Mouse (Mus musculus): ENCODE measurements around the gene Pik3cg. TPM values are rescaled to one million over a fixed set of nuclear protein-coding genes. Genes with fewer than 3 reads are reported as not detected.

Gene Pik3cg
- polyA plus RNA-seq, 1 experiment from 2014 or later, result 3.9 TPM

GRCm38 (mm10) chr12:32236450-32236849 is 28.0 kb upstream of the Pik3cg start:
- H3K9ac ChIP-seq (replicated peaks; ENCODE audit: low read depth, low read length), result no peak overlapping the region
- WGBS, result 72% methylated on average over 3 of the region's 3 CpGs

GRCm38 (mm10) chr12:32233871-32234270 is 25.4 kb upstream of the Pik3cg start:
- Histone ChIP-seq H3K9ac (replicated peaks; ENCODE audit: low read depth, low read length) (no peak overlapping the region), H3K4me2 (replicated peaks; ENCODE audit: low read depth, low read length) (no peak overlapping the region), H3K4me3 (ENCODE audit: low read depth, low read length) (no peak overlapping the region), H3K27me3 (ENCODE audit: control insufficient read depth, insufficient read depth, low read length) (no peaks in the 10 kb centered on the region), H3K36me3 (ENCODE audit: control insufficient read depth, insufficient read depth, low read length) (no peaks in the 10 kb centered on the region), H3K4me1 (ENCODE audit: control insufficient read depth, insufficient read depth, low read length) (no peaks in the 10 kb centered on the region), H3K9me3 (ENCODE audit: control insufficient read depth, low read depth, low read length) (no peaks in the 10 kb centered on the region), H3K27ac (ENCODE audit: low read length) (no peak overlapping the region)
- ATAC-seq (ENCODE audit: insufficient number of reproducible peaks, insufficient read depth, low FRiP score, low read depth), result no peak
- 52% methylated on average over 4 of the region's 4 CpGs for WGBS

More at GRCm38 (mm10) chr12:32236450-32236849, 28.0 kb upstream of the Pik3cg start:
- H3K36me3 ChIP-seq (ENCODE audit: control insufficient read depth, insufficient read depth, low read length), result no peaks in the 10 kb centered on the region
- no peak overlapping the region for H3K4me3 ChIP-seq (ENCODE audit: low read depth, low read length)
- no peaks in the 10 kb centered on the region for H3K27me3 ChIP-seq (ENCODE audit: control insufficient read depth, insufficient read depth, low read length)
- no peaks in the 10 kb centered on the region for H3K4me1 ChIP-seq (ENCODE audit: control insufficient read depth, insufficient read depth, low read length)
- no peaks in the 10 kb centered on the region for H3K9me3 ChIP-seq (ENCODE audit: control insufficient read depth, low read depth, low read length)
- no peak overlapping the region for H3K27ac ChIP-seq (ENCODE audit: low read length)
- no peak overlapping the region for H3K4me2 ChIP-seq (replicated peaks; ENCODE audit: low read depth, low read length)
- ATAC-seq (ENCODE audit: insufficient number of reproducible peaks, insufficient read depth, low FRiP score, low read depth), result no peak

- no peak overlapping the region for H3K9ac ChIP-seq (replicated peaks; ENCODE audit: low read depth, low read length)
- H3K4me3 ChIP-seq (ENCODE audit: low read depth, low read length), result no peak overlapping the region
- no peak overlapping the region for H3K27ac ChIP-seq (ENCODE audit: low read length)
- no peaks in the 10 kb centered on the region for H3K36me3 ChIP-seq (ENCODE audit: control insufficient read depth, insufficient read depth, low read length)
- H3K9me3 ChIP-seq (ENCODE audit: control insufficient read depth, low read depth, low read length), result no peaks in the 10 kb centered on the region
- no peak for ATAC-seq (ENCODE audit: insufficient number of reproducible peaks, insufficient read depth, low FRiP score, low read depth)
- no peaks in the 10 kb centered on the region for H3K4me1 ChIP-seq (ENCODE audit: control insufficient read depth, insufficient read depth, low read length)
- H3K4me2 ChIP-seq (replicated peaks; ENCODE audit: low read depth, low read length), result no peak overlapping the region
- H3K27me3 ChIP-seq (ENCODE audit: control insufficient read depth, insufficient read depth, low read length), result no peaks in the 10 kb centered on the region
- WGBS, result 90% methylated on average over 1 of the region's 1 CpGs
Measured at GRCm38 (mm10) chr12:32231398-32231797, 22.9 kb upstream of the Pik3cg start.

- ATAC-seq (ENCODE audit: insufficient number of reproducible peaks, insufficient read depth, low FRiP score, low read depth), result no peak
- H3K36me3 ChIP-seq (ENCODE audit: control insufficient read depth, insufficient read depth, low read length), result no peaks in the 10 kb centered on the region
- H3K4me1 ChIP-seq (ENCODE audit: control insufficient read depth, insufficient read depth, low read length), result no peaks in the 10 kb centered on the region
- H3K9ac ChIP-seq (replicated peaks; ENCODE audit: low read depth, low read length), result no peak overlapping the region
- H3K4me2 ChIP-seq (replicated peaks; ENCODE audit: low read depth, low read length), result no peak overlapping the region
- no peaks in the 10 kb centered on the region for H3K9me3 ChIP-seq (ENCODE audit: control insufficient read depth, low read depth, low read length)
- no peak overlapping the region for H3K4me3 ChIP-seq (ENCODE audit: low read depth, low read length)
- no peak overlapping the region for H3K27ac ChIP-seq (ENCODE audit: low read length)
- WGBS, result 90% methylated on average over 1 of the region's 1 CpGs
- no peaks in the 10 kb centered on the region for H3K27me3 ChIP-seq (ENCODE audit: control insufficient read depth, insufficient read depth, low read length)
Measured at GRCm38 (mm10) chr12:32223629-32224028, 15.2 kb upstream of the Pik3cg start.

GRCm38 (mm10) chr12:32222758-32223385 is 14.4 kb upstream of the Pik3cg start:
- Histone ChIP-seq H3K4me3 (ENCODE audit: low read depth, low read length) (no peak overlapping the region), H3K4me2 (replicated peaks; ENCODE audit: low read depth, low read length) (no peak overlapping the region), H3K4me1 (ENCODE audit: control insufficient read depth, insufficient read depth, low read length) (no peaks in the 10 kb centered on the region), H3K36me3 (ENCODE audit: control insufficient read depth, insufficient read depth, low read length) (no peaks in the 10 kb centered on the region), H3K27ac (ENCODE audit: low read length) (no peak overlapping the region), H3K9ac (replicated peaks; ENCODE audit: low read depth, low read length) (no peak overlapping the region), H3K27me3 (ENCODE audit: control insufficient read depth, insufficient read depth, low read length) (no peaks in the 10 kb centered on the region), H3K9me3 (ENCODE audit: control insufficient read depth, low read depth, low read length) (no peaks in the 10 kb centered on the region)
- 92% methylated on average over 7 of the region's 7 CpGs for WGBS
- ATAC-seq (ENCODE audit: insufficient number of reproducible peaks, insufficient read depth, low FRiP score, low read depth), result no peak

- Histone ChIP-seq H3K36me3 (ENCODE audit: control insufficient read depth, insufficient read depth, low read length) (no peaks in the 10 kb centered on the region), H3K9me3 (ENCODE audit: control insufficient read depth, low read depth, low read length) (no peaks in the 10 kb centered on the region), H3K4me1 (ENCODE audit: control insufficient read depth, insufficient read depth, low read length) (no peaks in the 10 kb centered on the region), H3K4me2 (replicated peaks; ENCODE audit: low read depth, low read length) (no peak overlapping the region), H3K9ac (replicated peaks; ENCODE audit: low read depth, low read length) (no peak overlapping the region), H3K27me3 (ENCODE audit: control insufficient read depth, insufficient read depth, low read length) (no peaks in the 10 kb centered on the region), H3K27ac (ENCODE audit: low read length) (no peak overlapping the region), H3K4me3 (ENCODE audit: low read depth, low read length) (no peak overlapping the region)
- ATAC-seq (ENCODE audit: insufficient number of reproducible peaks, insufficient read depth, low FRiP score, low read depth), result no peak
- WGBS, result 63% methylated on average over 1 of the region's 1 CpGs
Measured at GRCm38 (mm10) chr12:32220387-32220786, 11.9 kb upstream of the Pik3cg start.

- Histone ChIP-seq H3K36me3 (ENCODE audit: control insufficient read depth, insufficient read depth, low read length) (no peaks in the 10 kb centered on the region), H3K4me1 (ENCODE audit: control insufficient read depth, insufficient read depth, low read length) (no peaks in the 10 kb centered on the region), H3K4me2 (replicated peaks; ENCODE audit: low read depth, low read length) (no peak overlapping the region), H3K9me3 (ENCODE audit: control insufficient read depth, low read depth, low read length) (no peaks in the 10 kb centered on the region), H3K27ac (ENCODE audit: low read length) (no peak overlapping the region), H3K9ac (replicated peaks; ENCODE audit: low read depth, low read length) (no peak overlapping the region), H3K4me3 (ENCODE audit: low read depth, low read length) (no peak overlapping the region), H3K27me3 (ENCODE audit: control insufficient read depth, insufficient read depth, low read length) (no peaks in the 10 kb centered on the region)
- 66% methylated on average over 6 of the region's 6 CpGs for WGBS
- no peak for ATAC-seq (ENCODE audit: insufficient number of reproducible peaks, insufficient read depth, low FRiP score, low read depth)
Measured at GRCm38 (mm10) chr12:32215143-32215542, 6.7 kb upstream of the Pik3cg start.

GRCm38 (mm10) chr12:32212702-32213101 is 4.2 kb upstream of the Pik3cg start:
- no peaks in the 10 kb centered on the region for H3K9me3 ChIP-seq (ENCODE audit: control insufficient read depth, low read depth, low read length)
- ATAC-seq (ENCODE audit: insufficient number of reproducible peaks, insufficient read depth, low FRiP score, low read depth), result no peak
- H3K9ac ChIP-seq (replicated peaks; ENCODE audit: low read depth, low read length), result no peak overlapping the region
- no peak overlapping the region for H3K4me2 ChIP-seq (replicated peaks; ENCODE audit: low read depth, low read length)
- H3K36me3 ChIP-seq (ENCODE audit: control insufficient read depth, insufficient read depth, low read length), result no peaks in the 10 kb centered on the region
- no peaks in the 10 kb centered on the region for H3K4me1 ChIP-seq (ENCODE audit: control insufficient read depth, insufficient read depth, low read length)
- H3K27me3 ChIP-seq (ENCODE audit: control insufficient read depth, insufficient read depth, low read length), result no peaks in the 10 kb centered on the region
- 82% methylated on average over 5 of the region's 5 CpGs for WGBS
- H3K4me3 ChIP-seq (ENCODE audit: low read depth, low read length), result no peak overlapping the region
- H3K27ac ChIP-seq (ENCODE audit: low read length), result no peak overlapping the region

- no peaks in the 10 kb centered on the region for H3K27me3 ChIP-seq (ENCODE audit: control insufficient read depth, insufficient read depth, low read length)
- H3K9me3 ChIP-seq (ENCODE audit: control insufficient read depth, low read depth, low read length), result no peaks in the 10 kb centered on the region
- no peak for ATAC-seq (ENCODE audit: insufficient number of reproducible peaks, insufficient read depth, low FRiP score, low read depth)
- H3K4me2 ChIP-seq (replicated peaks; ENCODE audit: low read depth, low read length), result no peak overlapping the region
- H3K36me3 ChIP-seq (ENCODE audit: control insufficient read depth, insufficient read depth, low read length), result no peaks in the 10 kb centered on the region
- no peak overlapping the region for H3K27ac ChIP-seq (ENCODE audit: low read length)
- no peak overlapping the region for H3K9ac ChIP-seq (replicated peaks; ENCODE audit: low read depth, low read length)
- no peak overlapping the region for H3K4me3 ChIP-seq (ENCODE audit: low read depth, low read length)
- no peaks in the 10 kb centered on the region for H3K4me1 ChIP-seq (ENCODE audit: control insufficient read depth, insufficient read depth, low read length)
- WGBS, result 72% methylated on average over 5 of the region's 5 CpGs
Measured at GRCm38 (mm10) chr12:32212156-32212555, 3.7 kb upstream of the Pik3cg start.
